Mouse (Mus musculus): ENCODE measurements around the gene Ide. TPM values are rescaled to one million over a fixed set of nuclear protein-coding genes. Genes with fewer than 3 reads are reported as not detected.

Gene Ide
- total and polyA plus RNA-seq, 3 experiments, result 24.0 to 99.8 (median 52.2) TPM

DNA sequence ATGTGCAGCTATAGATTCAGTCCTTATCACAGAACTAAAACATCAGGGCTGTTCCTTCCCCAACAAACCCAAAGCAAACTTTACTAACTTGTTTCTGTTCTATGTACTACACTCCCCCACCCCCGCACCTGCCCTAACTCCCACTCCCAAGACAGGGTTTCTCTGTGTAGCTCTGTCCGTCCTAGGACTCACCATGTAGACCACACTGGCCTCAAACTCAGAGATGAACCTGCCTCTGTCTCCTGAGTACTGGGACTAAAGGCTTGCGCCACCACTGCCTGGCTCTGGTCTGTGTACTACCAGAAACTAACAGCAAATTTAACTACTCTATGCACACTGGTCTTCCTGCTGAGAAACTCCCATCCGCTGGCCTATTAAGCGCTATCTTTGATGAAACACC lies 32.8 kb downstream of the Ide start:
- no peaks in the 10 kb centered on the region for H3K27me3 ChIP-seq (ENCODE audit: control insufficient read depth, insufficient read depth, low read length)
- TF ChIP-seq EP300 (IDR thresholded peaks at IDR 0.05; ENCODE audit: insufficient read depth, low read depth, low read length), result no peak
- TF ChIP-seq POLR2A (IDR thresholded peaks at IDR 0.05; ENCODE audit: insufficient read depth, low read depth, low read length), result no peak
- no peak overlapping the region for H3K9ac ChIP-seq (ENCODE audit: low read depth, low read length)
- DNase-seq, result no peak
- no peaks in the 10 kb centered on the region for H3K79me2 ChIP-seq (replicated peaks; ENCODE audit: control insufficient read depth, insufficient read depth, low read length)
- H3K4me3 ChIP-seq, result no peak overlapping the region
- intact Hi-C loops (cut with DNase I), result no loop called here
- no peaks in the 10 kb centered on the region for H3K4me1 ChIP-seq (ENCODE audit: control insufficient read depth, insufficient read depth, low read length)
- H3K36me3 ChIP-seq (ENCODE audit: control insufficient read depth, insufficient read depth, low read length), result no peaks in the 10 kb centered on the region
- 96% methylated on average over 5 of the region's 5 CpGs for WGBS
- H3K27ac ChIP-seq, result no peak overlapping the region

- intact Hi-C loops (cut with DNase I), result no loop called here
- no peak for DNase-seq
- TF ChIP-seq CTCF (IDR thresholded peaks at IDR 0.05) (no peak), EP300 (IDR thresholded peaks at IDR 0.05; ENCODE audit: insufficient read depth, low read depth, low read length) (no peak), POLR2A (IDR thresholded peaks at IDR 0.05; ENCODE audit: insufficient read depth, low read depth, low read length) (no peak)
- no peak overlapping the region for H3K27ac ChIP-seq
- no peaks in the 10 kb centered on the region for H3K79me2 ChIP-seq (replicated peaks; ENCODE audit: control insufficient read depth, insufficient read depth, low read length)
- no peaks in the 10 kb centered on the region for H3K27me3 ChIP-seq (ENCODE audit: control insufficient read depth, insufficient read depth, low read length)
- no peak overlapping the region for H3K4me3 ChIP-seq
- 81% methylated on average over 4 of the region's 4 CpGs for WGBS
- no peaks in the 10 kb centered on the region for H3K4me1 ChIP-seq (ENCODE audit: control insufficient read depth, insufficient read depth, low read length)
- no peaks in the 10 kb centered on the region for H3K36me3 ChIP-seq (ENCODE audit: control insufficient read depth, insufficient read depth, low read length)
- H3K9ac ChIP-seq (ENCODE audit: low read depth, low read length), result no peak overlapping the region
These were observed 33.6 kb downstream of the Ide start for GRCm38 (mm10) chr19:37304006-37304405.

- no peak overlapping the region for H3K27ac ChIP-seq
- H3K36me3 ChIP-seq (ENCODE audit: control insufficient read depth, insufficient read depth, low read length), result no peaks in the 10 kb centered on the region
- no peak for DNase-seq
- no peaks in the 10 kb centered on the region for H3K4me1 ChIP-seq (ENCODE audit: control insufficient read depth, insufficient read depth, low read length)
- H3K4me3 ChIP-seq, result no peak overlapping the region
- intact Hi-C loops (cut with DNase I), result no loop called here
- H3K27me3 ChIP-seq (ENCODE audit: control insufficient read depth, insufficient read depth, low read length), result no peaks in the 10 kb centered on the region
- no peak overlapping the region for H3K9ac ChIP-seq (ENCODE audit: low read depth, low read length)
- TF ChIP-seq POLR2A (IDR thresholded peaks at IDR 0.05; ENCODE audit: insufficient read depth, low read depth, low read length) (no peak), CTCF (IDR thresholded peaks at IDR 0.05) (no peak), EP300 (IDR thresholded peaks at IDR 0.05; ENCODE audit: insufficient read depth, low read depth, low read length) (no peak)
- no peaks in the 10 kb centered on the region for H3K79me2 ChIP-seq (replicated peaks; ENCODE audit: control insufficient read depth, insufficient read depth, low read length)
- WGBS, result 70% methylated on average over 3 of the region's 3 CpGs
These were observed 35.9 kb downstream of the Ide start for GRCm38 (mm10) chr19:37301733-37302132.

GRCm38 (mm10) chr19:37291676-37292075 lies 46.0 kb downstream of the Ide start:
- H3K9ac ChIP-seq (ENCODE audit: low read depth, low read length), result no peak overlapping the region
- no peaks in the 10 kb centered on the region for H3K79me2 ChIP-seq (replicated peaks; ENCODE audit: control insufficient read depth, insufficient read depth, low read length)
- DNase-seq, result peak in 1 of 2 experiments; percentile 33
- no peaks in the 10 kb centered on the region for H3K36me3 ChIP-seq (ENCODE audit: control insufficient read depth, insufficient read depth, low read length)
- H3K4me3 ChIP-seq, result no peak overlapping the region
- no peaks in the 10 kb centered on the region for H3K27me3 ChIP-seq (ENCODE audit: control insufficient read depth, insufficient read depth, low read length)
- no peaks in the 10 kb centered on the region for H3K4me1 ChIP-seq (ENCODE audit: control insufficient read depth, insufficient read depth, low read length)
- TF ChIP-seq EP300 (IDR thresholded peaks at IDR 0.05; ENCODE audit: insufficient read depth, low read depth, low read length) (no peak), CTCF (IDR thresholded peaks at IDR 0.05) (no peak), POLR2A (IDR thresholded peaks at IDR 0.05; ENCODE audit: insufficient read depth, low read depth, low read length) (no peak)
- 29% methylated on average over 4 of the region's 4 CpGs for WGBS
- H3K27ac ChIP-seq, result peak overlapping the region; percentile 45
- intact Hi-C loops (cut with DNase I), result no loop called here

DNA sequence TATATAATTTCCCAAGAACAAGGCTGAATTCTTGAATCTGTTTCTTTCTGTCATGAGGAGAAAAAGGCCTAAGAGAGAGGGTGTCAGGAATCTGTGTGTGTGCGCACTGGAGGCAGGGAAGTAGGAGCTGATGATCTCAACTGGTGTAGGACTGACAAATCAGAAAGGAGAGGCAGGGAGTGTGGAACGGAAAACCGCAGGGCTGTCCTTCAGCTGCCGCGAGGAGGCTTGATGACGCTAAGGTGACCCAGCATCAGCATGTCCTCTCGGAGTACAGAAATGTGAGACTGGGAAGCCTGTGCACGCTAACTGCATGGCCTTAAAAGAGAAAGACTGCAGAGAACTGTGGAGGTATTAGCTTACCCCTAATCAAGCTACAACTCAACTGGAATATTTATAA lies 46.7 kb downstream of the Ide start:
- DNase-seq, result peak in 1 of 2 experiments; percentile 17
- TF ChIP-seq EP300 (IDR thresholded peaks at IDR 0.05; ENCODE audit: insufficient read depth, low read depth, low read length), result 0 out of 2 replicates have a peak, but pooled peaks have one; percentile 6
- no peak for TF ChIP-seq CTCF (IDR thresholded peaks at IDR 0.05)
- TF ChIP-seq POLR2A (IDR thresholded peaks at IDR 0.05; ENCODE audit: insufficient read depth, low read depth, low read length), result no peak
- Histone ChIP-seq H3K4me3 (no peak overlapping the region), H3K27me3 (ENCODE audit: control insufficient read depth, insufficient read depth, low read length) (no peaks in the 10 kb centered on the region), H3K4me1 (ENCODE audit: control insufficient read depth, insufficient read depth, low read length) (no peaks in the 10 kb centered on the region), H3K36me3 (ENCODE audit: control insufficient read depth, insufficient read depth, low read length) (no peaks in the 10 kb centered on the region), H3K9ac (ENCODE audit: low read depth, low read length) (no peak overlapping the region), H3K79me2 (replicated peaks; ENCODE audit: control insufficient read depth, insufficient read depth, low read length) (no peaks in the 10 kb centered on the region), H3K27ac (peak overlapping the region; percentile 34; the same call in 1 of the 2 replicates)
- intact Hi-C loops (cut with DNase I), result no loop called here
- 61% methylated on average over 8 of the region's 8 CpGs for WGBS

GRCm38 (mm10) chr19:37284775-37285174 lies 52.9 kb downstream of the Ide start:
- no peak overlapping the region for H3K27ac ChIP-seq
- H3K27me3 ChIP-seq (ENCODE audit: control insufficient read depth, insufficient read depth, low read length), result no peaks in the 10 kb centered on the region
- no peak for TF ChIP-seq CTCF (IDR thresholded peaks at IDR 0.05)
- no peak for TF ChIP-seq EP300 (IDR thresholded peaks at IDR 0.05; ENCODE audit: insufficient read depth, low read depth, low read length)
- TF ChIP-seq POLR2A (IDR thresholded peaks at IDR 0.05; ENCODE audit: insufficient read depth, low read depth, low read length), result no peak
- no peak overlapping the region for H3K4me3 ChIP-seq
- H3K79me2 ChIP-seq (replicated peaks; ENCODE audit: control insufficient read depth, insufficient read depth, low read length), result no peaks in the 10 kb centered on the region
- no peak for DNase-seq
- intact Hi-C loops (cut with DNase I), result no loop called here
- no peaks in the 10 kb centered on the region for H3K4me1 ChIP-seq (ENCODE audit: control insufficient read depth, insufficient read depth, low read length)
- H3K9ac ChIP-seq (ENCODE audit: low read depth, low read length), result no peak overlapping the region
- 85% methylated on average over 9 of the region's 9 CpGs for WGBS
- no peaks in the 10 kb centered on the region; the same call in 1 of the 2 replicates for H3K36me3 ChIP-seq (ENCODE audit: control insufficient read depth, insufficient read depth, low read length)

Measured in heart, adult 2 months (tissue).